Mouse (Mus musculus) inflammation-experienced regulatory T-cells, adult 16 weeks (primary cell): ENCODE measurements around the gene Vmn1r10. TPM values are rescaled to one million over a fixed set of nuclear protein-coding genes. Genes with fewer than 3 reads are reported as not detected.

ENCODE experiments used
- polyA plus RNA-seq: library from polyadenylated mRNA; unstranded; fragments of 100-300 nt; shearing (Covaris generic); gene quantifications from one replicate; pipeline ENCODE4 v1.2.1, GENCODE M21; 2017

Gene Vmn1r10
- polyA plus RNA-seq, result not detected

DNA sequence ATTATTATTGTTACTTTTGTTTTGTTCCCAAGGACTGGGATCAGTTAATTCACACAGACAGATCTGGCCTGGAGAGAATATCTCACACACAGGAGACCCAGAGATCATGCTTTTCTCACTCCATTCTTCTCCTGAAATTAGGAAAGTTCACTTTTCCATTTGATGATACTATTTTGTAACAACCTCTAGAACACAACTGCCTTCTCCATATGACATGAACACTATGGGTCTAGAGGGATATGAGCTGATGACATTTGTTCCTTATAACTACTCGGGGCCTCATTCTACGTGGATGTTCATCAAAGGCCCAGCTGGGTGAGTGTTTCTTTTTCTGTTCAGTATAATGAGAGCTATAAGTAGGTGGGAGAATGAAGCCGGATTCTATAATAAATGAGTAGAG, at the start of gene Vmn1r10:
Gene Vmn1r10, plus strand, starts transcription at position 301 of the 400 bp plus-strand sequence.

DNA sequence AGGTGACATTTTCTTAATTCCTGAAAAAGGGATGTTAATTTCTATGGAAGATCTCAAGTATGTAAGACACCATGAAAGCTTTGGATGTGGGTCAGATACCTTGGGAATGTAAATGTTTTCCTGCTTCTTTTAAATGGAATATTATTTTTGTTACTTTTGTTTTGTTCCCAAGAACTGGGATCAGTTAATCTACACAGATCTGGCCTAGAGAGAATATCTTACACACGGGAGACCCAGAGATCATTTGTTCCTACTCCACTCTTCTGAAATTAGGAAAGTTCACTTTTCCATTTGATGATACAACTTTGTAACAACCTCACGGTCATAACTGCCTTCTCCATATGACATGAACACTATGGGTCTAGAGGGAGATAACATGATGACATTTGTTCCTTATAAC, 42.8 kb upstream of the Vmn1r10 start, which contains the start of gene Vmn1r9:
Gene Vmn1r9, plus strand, starts transcription at position 301 of the 400 bp plus-strand sequence.

GRCm38 (mm10) chr6:57133155-57133554, 23.9 kb downstream of the Vmn1r10 start, which contains the start of gene Vmn1r11:
Gene Vmn1r11 (plus strand): TSS chr6:57133455.

GRCm38 (mm10) chr6:57156619-57157018, 47.4 kb downstream of the Vmn1r10 start, which contains the start of gene Vmn1r12:
Gene Vmn1r12 (plus strand): TSS chr6:57156919.

Other genes with a start within 250 kb of the Vmn1r10 start
- 55.5 TPM for gene Nt5c3, start 185.5 kb upstream of the Vmn1r10 start, polyA plus RNA-seq
- gene Vmn1r4, start 185.4 kb upstream of the Vmn1r10 start, polyA plus RNA-seq, result 0.24 TPM
- gene Vmn1r5, start 139.2 kb upstream of the Vmn1r10 start, polyA plus RNA-seq, result not detected
- gene Vmn1r6, start 112.2 kb upstream of the Vmn1r10 start, polyA plus RNA-seq, result not detected
- gene Vmn1r7, start 84.1 kb upstream of the Vmn1r10 start, polyA plus RNA-seq, result not detected
- gene Vmn1r8, start 77.2 kb upstream of the Vmn1r10 start, polyA plus RNA-seq, result not detected
- not detected for gene Vmn1r9, start 42.7 kb upstream of the Vmn1r10 start, polyA plus RNA-seq
- not detected for gene Vmn1r11, start 24.0 kb downstream of the Vmn1r10 start, polyA plus RNA-seq
- gene Vmn1r12, start 47.5 kb downstream of the Vmn1r10 start, polyA plus RNA-seq, result not detected
- 0.21 TPM for gene Vmn1r13, start 93.8 kb downstream of the Vmn1r10 start, polyA plus RNA-seq
- gene Vmn1r14, start 122.2 kb downstream of the Vmn1r10 start, polyA plus RNA-seq, result not detected
- not detected for gene Vmn1r15, start 148.5 kb downstream of the Vmn1r10 start, polyA plus RNA-seq
- gene Vmn1r16, start 220.0 kb downstream of the Vmn1r10 start, polyA plus RNA-seq, result not detected